Mouse (Mus musculus): ENCODE data around the gene Apobec4.

Gene Apobec4

GRCm38 (mm10) chr1:152750312-152750965, at the start of gene Apobec4:
TSS of gene Apobec4 (plus strand) at chr1:152750551.
- DNase-seq: no peak

- DNase-seq: no peak
Observed at GRCm38 (mm10) chr1:152701066-152701465, 49.3 kb upstream of the Apobec4 start.

- DNase-seq: no peak
Observed at GRCm38 (mm10) chr1:152702920-152703319, 47.4 kb upstream of the Apobec4 start.

GRCm38 (mm10) chr1:152703941-152704340, 46.4 kb upstream of the Apobec4 start:
- no peak for DNase-seq

GRCm38 (mm10) chr1:152707560-152707959, 42.8 kb upstream of the Apobec4 start:
- DNase-seq: no peak

GRCm38 (mm10) chr1:152711037-152711436, 39.3 kb upstream of the Apobec4 start:
- no peak for DNase-seq

- DNase-seq: no peak
Observed at GRCm38 (mm10) chr1:152713924-152714323, 36.4 kb upstream of the Apobec4 start.

- DNase-seq: no peak
Observed at GRCm38 (mm10) chr1:152714405-152714804, 35.9 kb upstream of the Apobec4 start.

- DNase-seq: no peak
Observed at GRCm38 (mm10) chr1:152717329-152717728, 33.0 kb upstream of the Apobec4 start.

GRCm38 (mm10) chr1:152718200-152718599, 32.2 kb upstream of the Apobec4 start:
- no peak for DNase-seq

- DNase-seq: no peak
Observed at GRCm38 (mm10) chr1:152720969-152721368, 29.4 kb upstream of the Apobec4 start.

- no peak for DNase-seq
Observed at GRCm38 (mm10) chr1:152721535-152722198, 28.7 kb upstream of the Apobec4 start.

GRCm38 (mm10) chr1:152724286-152724685, 26.1 kb upstream of the Apobec4 start:
- no peak for DNase-seq

GRCm38 (mm10) chr1:152726095-152726494, 24.3 kb upstream of the Apobec4 start:
- DNase-seq: no peak

- DNase-seq: no peak
Observed at GRCm38 (mm10) chr1:152727604-152728236, 22.6 kb upstream of the Apobec4 start.

- DNase-seq: no peak
Observed at GRCm38 (mm10) chr1:152738793-152739192, 11.6 kb upstream of the Apobec4 start.

- no peak for DNase-seq
Observed at GRCm38 (mm10) chr1:152739374-152739773, 11.0 kb upstream of the Apobec4 start.

GRCm38 (mm10) chr1:152743095-152743826, 7.1 kb upstream of the Apobec4 start:
- no peak for DNase-seq

GRCm38 (mm10) chr1:152746426-152746825, 3.9 kb upstream of the Apobec4 start:
- peak; percentile 65 for DNase-seq

- no peak for DNase-seq
Observed at GRCm38 (mm10) chr1:152749276-152749675, 1.1 kb upstream of the Apobec4 start.

GRCm38 (mm10) chr1:152761791-152762190, 11.4 kb downstream of the Apobec4 start:
- no peak for DNase-seq

GRCm38 (mm10) chr1:152766032-152766772, 15.9 kb downstream of the Apobec4 start, which contains the start of the genes Rgl1 and Arpc5:
TSS of gene Rgl1 (minus strand) at chr1:152766351.
TSS of gene Arpc5 (plus strand) at chr1:152766542.
- peak; percentile 97 for DNase-seq

Data from cerebellum, adult 11-12 months (tissue).